Mouse (Mus musculus) embryonic facial prominence, embryonic 10.5 days (tissue): Measurements from ENCODE around the gene Col27a1. TPM values are rescaled to one million over a fixed set of nuclear protein-coding genes. Genes with fewer than 3 reads are reported as not detected.

ENCODE experiments used
- DNase-seq: peaks from one replicate; pipeline ENCODE4 v3.0.0-alpha.2; 2017; ENCODE audit warnings: low spot score
- H3K27ac ChIP-seq: fragments of 300-500 bp; sonication (generic); replicated peaks from 2 replicates; pipeline ENCODE4 v1.5.1; 2016; ENCODE audit warnings: mild to moderate bottlenecking
- H3K27me3 ChIP-seq: fragments of 300-500 bp; sonication (generic); replicated peaks from 2 replicates; pipeline ENCODE4 v1.6.1; 2016; ENCODE audit warnings: low read depth, mild to moderate bottlenecking; ENCODE audit not compliant: poor library complexity, severe bottlenecking
- H3K36me3 ChIP-seq: fragments of 300-500 bp; sonication (generic); replicated peaks from 2 replicates; pipeline ENCODE4 v1.6.1; 2016; ENCODE audit warnings: mild to moderate bottlenecking, moderate library complexity
- H3K4me1 ChIP-seq: fragments of 300-500 bp; sonication (generic); 2 replicates; pipeline ENCODE4 v1.6.1; 2016
- H3K4me3 ChIP-seq: fragments of 300-500 bp; sonication (generic); 2 replicates; pipeline ENCODE4 v1.5.1; 2016; ENCODE audit warnings: mild to moderate bottlenecking, moderate library complexity
- H3K9me3 ChIP-seq: fragments of 300-500 bp; sonication (generic); 2 replicates; pipeline ENCODE4 v1.6.1; 2016; ENCODE audit warnings: mild to moderate bottlenecking
- WGBS: fragments of 180-500 bp; shearing (Covaris S2); methylation state at CpG from one replicate; pipeline ENCODE4 v1.1.7; 2016; 5-methylcytosine and 5-hydroxymethylcytosine counted together
- polyA plus RNA-seq: library from polyadenylated mRNA; unstranded; fragments of >200 nt; fragmentation: Nextera tagmentation; extraction: Ambion mirVana; gene quantifications from 2 replicates; pipeline ENCODE4 v1.2.1, GENCODE M21; 2016

The Col27a1 gene
- polyA plus RNA-seq, 1 experiment from 2014 or later = 5.3 TPM

DNA sequence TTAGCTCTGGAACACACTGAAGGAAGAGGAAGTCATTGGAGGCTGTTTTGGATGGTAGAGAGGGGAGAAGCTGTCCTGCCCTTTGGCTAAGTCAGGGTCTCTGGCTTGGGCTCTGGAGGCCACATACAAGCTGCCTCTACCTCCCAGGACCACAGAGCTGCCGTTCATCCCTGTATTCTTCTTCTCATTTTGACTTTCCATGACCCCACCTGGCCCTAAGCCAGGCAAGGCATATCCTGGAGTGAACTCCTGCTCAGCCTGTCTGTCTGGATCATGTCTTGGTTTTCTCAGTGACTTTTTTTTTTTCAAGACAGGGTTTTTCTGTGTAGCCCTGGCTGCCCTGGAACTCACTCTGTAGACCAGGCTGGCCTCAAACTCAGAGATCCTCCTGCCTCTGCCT is 60.7 kb downstream of the Col27a1 start:
- whole genome bisulfite sequencing = 84% methylated on average over 1 of the region's 1 CpGs
- H3K27me3 ChIP-seq = no peaks in the 10 kb centered on the region
- H3K36me3 ChIP-seq = peaks cover 25% of the 10 kb centered on the region

GRCm38 (mm10) chr4:63275251-63275650 is 61.4 kb downstream of the Col27a1 start:
- H3K36me3 ChIP-seq = peaks cover 25% of the 10 kb centered on the region
- H3K27ac ChIP-seq = no peak overlapping the region
- H3K4me3 ChIP-seq = no peak overlapping the region
- H3K4me1 ChIP-seq = no peaks in the 10 kb centered on the region
- WGBS = 74% methylated on average over 8 of the region's 8 CpGs
- H3K9me3 ChIP-seq = no peaks in the 10 kb centered on the region
- H3K27me3 ChIP-seq = no peaks in the 10 kb centered on the region
- DNase-seq = no peak

More for the DNA sequence above, 60.7 kb downstream of the Col27a1 start:
- Histone ChIP-seq H3K4me1 (no peaks in the 10 kb centered on the region), H3K27ac (no peak overlapping the region), H3K9me3 (no peaks in the 10 kb centered on the region), H3K4me3 (no peak overlapping the region)
- DNase-seq = no peak

GRCm38 (mm10) chr4:63276571-63276970 is 62.8 kb downstream of the Col27a1 start:
- Histone ChIP-seq H3K27ac (no peak overlapping the region; the same call in 1 of the 2 replicates), H3K4me3 (no peak overlapping the region), H3K36me3 (peaks cover 26% of the 10 kb centered on the region), H3K4me1 (0 out of 2 replicates have a peak, but pooled peaks cover 1% of the 10 kb centered on the region), H3K9me3 (no peaks in the 10 kb centered on the region), H3K27me3 (no peaks in the 10 kb centered on the region)
- no peak for DNase-seq
- 95% methylated on average over 1 of the region's 1 CpGs for WGBS

GRCm38 (mm10) chr4:63278821-63279220 is 65.0 kb downstream of the Col27a1 start:
- Histone ChIP-seq H3K4me1 (0 out of 2 replicates have a peak, but pooled peaks cover 3% of the 10 kb centered on the region), H3K36me3 (peaks cover 24% of the 10 kb centered on the region), H3K27me3 (no peaks in the 10 kb centered on the region), H3K9me3 (no peaks in the 10 kb centered on the region), H3K4me3 (no peak overlapping the region), H3K27ac (no peak overlapping the region)
- WGBS = 90% methylated on average over 7 of the region's 7 CpGs
- no peak for DNase-seq

DNA sequence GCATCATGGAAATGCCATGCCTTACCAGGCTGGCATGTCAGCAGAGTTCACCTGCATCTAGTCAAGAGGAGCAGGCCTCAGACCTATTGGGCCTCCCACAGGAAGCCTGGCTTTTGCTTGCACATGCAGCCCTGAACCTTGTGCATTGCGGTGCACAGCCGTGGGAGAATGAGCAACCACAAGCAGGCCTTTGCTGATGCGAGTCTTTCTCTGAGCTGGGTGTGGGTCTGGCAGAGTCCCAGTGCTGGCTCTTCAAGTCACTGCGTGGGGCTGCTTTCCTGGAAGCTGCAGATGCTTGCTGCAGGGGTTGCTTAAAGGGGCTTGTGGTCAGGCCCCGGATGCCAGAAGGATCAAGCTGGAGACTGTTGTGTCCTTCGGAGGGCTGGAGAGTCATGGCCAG is 67.9 kb downstream of the Col27a1 start:
- Histone ChIP-seq H3K4me3 (no peak overlapping the region), H3K27ac (no peak overlapping the region), H3K9me3 (no peaks in the 10 kb centered on the region), H3K4me1 (0 out of 2 replicates have a peak, but pooled peaks cover 3% of the 10 kb centered on the region), H3K36me3 (peaks cover 41% of the 10 kb centered on the region), H3K27me3 (no peaks in the 10 kb centered on the region)
- 87% methylated on average over 6 of the region's 6 CpGs for WGBS
- no peak for DNase-seq

GRCm38 (mm10) chr4:63283319-63283718 is 69.5 kb downstream of the Col27a1 start:
- Histone ChIP-seq H3K4me3 (no peak overlapping the region), H3K27me3 (no peaks in the 10 kb centered on the region), H3K36me3 (peaks cover 41% of the 10 kb centered on the region), H3K4me1 (0 out of 2 replicates have a peak, but pooled peaks cover 3% of the 10 kb centered on the region), H3K9me3 (no peaks in the 10 kb centered on the region), H3K27ac (no peak overlapping the region)
- DNase-seq = no peak
- WGBS = 87% methylated on average over 5 of the region's 5 CpGs

DNA sequence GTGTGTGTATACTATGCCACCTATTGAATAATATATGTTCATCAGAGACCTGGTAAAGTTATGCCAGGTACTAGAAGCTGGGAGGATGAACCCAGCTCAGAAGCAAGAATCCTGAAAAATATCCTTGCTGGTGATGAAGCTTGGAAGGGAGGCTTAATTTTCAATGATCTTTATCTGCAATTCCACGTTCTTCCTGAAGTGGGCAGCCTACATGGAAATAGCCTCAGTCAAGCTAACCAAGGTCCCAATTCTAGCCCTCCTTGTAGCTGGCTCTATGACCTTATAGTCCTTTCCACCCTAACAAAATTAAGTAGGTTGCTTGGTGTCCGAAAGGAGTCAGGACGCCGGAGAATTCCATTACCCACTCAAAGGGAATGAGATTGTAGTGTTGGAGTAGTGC is 72.2 kb downstream of the Col27a1 start:
- Histone ChIP-seq H3K4me3 (no peak overlapping the region), H3K27me3 (no peaks in the 10 kb centered on the region), H3K9me3 (no peaks in the 10 kb centered on the region), H3K4me1 (peaks cover 13% of the 10 kb centered on the region), H3K36me3 (peaks cover 41% of the 10 kb centered on the region), H3K27ac (no peak overlapping the region)
- no peak for DNase-seq
- WGBS = 89% methylated on average over 4 of the region's 4 CpGs

DNA sequence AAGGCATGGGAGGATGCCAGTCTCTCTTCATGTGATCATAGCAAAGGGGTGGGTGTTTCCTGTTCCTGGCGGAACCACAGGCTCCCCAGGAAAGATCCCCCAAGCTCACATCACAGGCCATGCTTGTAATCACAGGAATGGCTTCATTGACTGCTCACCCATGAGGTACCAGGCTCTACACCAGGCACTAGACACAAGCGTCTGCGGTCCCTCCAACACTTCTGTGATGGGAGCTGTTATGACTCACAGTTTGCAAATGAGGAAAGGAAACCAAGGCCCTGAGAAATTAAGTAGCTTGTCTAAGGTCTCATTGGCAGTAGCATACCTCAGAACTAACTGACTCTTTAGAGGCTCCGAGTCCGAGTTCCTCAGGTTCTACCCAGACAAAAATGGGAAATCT is 74.7 kb downstream of the Col27a1 start:
- 94% methylated on average over 5 of the region's 5 CpGs for WGBS
- Histone ChIP-seq H3K4me1 (peaks cover 23% of the 10 kb centered on the region), H3K9me3 (no peaks in the 10 kb centered on the region), H3K36me3 (peaks cover 41% of the 10 kb centered on the region), H3K27me3 (no peaks in the 10 kb centered on the region), H3K27ac (no peak overlapping the region; the same call in 1 of the 2 replicates), H3K4me3 (no peak overlapping the region)
- no peak for DNase-seq

GRCm38 (mm10) chr4:63290081-63290480 is 76.3 kb downstream of the Col27a1 start:
- no peaks in the 10 kb centered on the region for H3K27me3 ChIP-seq
- 90% methylated on average over 2 of the region's 2 CpGs for WGBS
- H3K4me3 ChIP-seq = no peak overlapping the region
- peaks cover 46% of the 10 kb centered on the region for H3K36me3 ChIP-seq
- peaks cover 23% of the 10 kb centered on the region for H3K4me1 ChIP-seq
- no peak for DNase-seq
- peak overlapping the region; percentile 2; the same call in 1 of the 2 replicates for H3K27ac ChIP-seq
- H3K9me3 ChIP-seq = no peaks in the 10 kb centered on the region

- H3K27ac ChIP-seq = peak overlapping the region; percentile 2
- peaks cover 27% of the 10 kb centered on the region for H3K4me1 ChIP-seq
- no peaks in the 10 kb centered on the region for H3K27me3 ChIP-seq
- peaks cover 43% of the 10 kb centered on the region for H3K36me3 ChIP-seq
- DNase-seq = peak; percentile 69
- no peaks in the 10 kb centered on the region for H3K9me3 ChIP-seq
- WGBS = 44% methylated on average over 7 of the region's 7 CpGs
- no peak overlapping the region for H3K4me3 ChIP-seq
Measured at GRCm38 (mm10) chr4:63291075-63291474, 77.3 kb downstream of the Col27a1 start.

- no peaks in the 10 kb centered on the region for H3K9me3 ChIP-seq
- H3K4me1 ChIP-seq = peaks cover 30% of the 10 kb centered on the region
- H3K36me3 ChIP-seq = peaks cover 37% of the 10 kb centered on the region
- DNase-seq = no peak
- no peaks in the 10 kb centered on the region for H3K27me3 ChIP-seq
- no peak overlapping the region for H3K4me3 ChIP-seq
- peak overlapping the region; percentile 2; the same call in 1 of the 2 replicates for H3K27ac ChIP-seq
- 88% methylated on average over 4 of the region's 4 CpGs for WGBS
Measured at GRCm38 (mm10) chr4:63291658-63292057, 77.9 kb downstream of the Col27a1 start.

DNA sequence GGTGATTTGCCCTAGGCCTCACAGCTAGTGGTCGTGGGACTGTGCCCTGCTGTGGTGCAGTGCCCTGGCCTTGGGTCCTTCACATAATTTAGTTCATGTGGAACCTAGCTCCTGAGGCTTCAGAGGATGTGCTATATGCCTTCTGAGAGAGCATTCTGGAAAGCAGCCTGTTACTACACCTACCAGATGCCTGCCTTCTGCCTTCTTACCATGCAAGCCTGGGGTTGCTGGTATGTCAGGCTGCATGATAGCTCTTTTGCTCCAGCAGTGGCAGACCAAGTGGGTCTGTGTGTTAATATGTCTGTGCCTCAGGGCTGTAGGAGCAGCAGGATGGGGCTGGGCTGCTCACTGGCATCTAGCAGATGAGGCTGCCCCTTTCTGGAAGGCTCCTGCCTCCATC is 81.8 kb downstream of the Col27a1 start:
- no peak for DNase-seq
- 75% methylated on average over 1 of the region's 1 CpGs for WGBS
- no peak overlapping the region for H3K4me3 ChIP-seq
- H3K9me3 ChIP-seq = no peaks in the 10 kb centered on the region
- peaks cover 35% of the 10 kb centered on the region for H3K36me3 ChIP-seq
- no peaks in the 10 kb centered on the region for H3K27me3 ChIP-seq
- 0 out of 2 replicates have a peak overlapping the region, but pooled peaks have one; percentile 26 for H3K27ac ChIP-seq
- peaks cover 31% of the 10 kb centered on the region for H3K4me1 ChIP-seq

DNA sequence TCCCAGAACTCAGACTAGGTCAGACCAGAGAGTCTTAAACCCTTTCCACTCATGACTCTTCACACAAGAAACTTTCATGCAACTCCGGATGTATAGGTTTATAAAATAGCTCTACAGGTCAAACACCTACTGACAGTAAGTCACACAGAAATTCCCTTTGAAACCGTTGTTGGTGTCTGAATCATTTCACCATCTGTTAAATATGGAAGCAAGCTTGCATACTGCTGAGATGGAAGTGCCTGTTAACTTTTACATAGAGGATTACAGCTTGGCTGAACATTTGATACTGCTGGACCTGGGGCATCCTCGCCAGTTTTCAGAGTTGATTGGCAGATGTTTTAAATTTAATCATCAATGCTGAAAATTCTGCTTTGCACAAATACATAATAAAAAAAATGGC is 82.5 kb downstream of the Col27a1 start:
- Histone ChIP-seq H3K4me1 (peaks cover 25% of the 10 kb centered on the region), H3K27me3 (no peaks in the 10 kb centered on the region), H3K4me3 (no peak overlapping the region), H3K9me3 (no peaks in the 10 kb centered on the region), H3K27ac (0 out of 2 replicates have a peak overlapping the region, but pooled peaks have one; percentile 26), H3K36me3 (peaks cover 35% of the 10 kb centered on the region)
- no peak for DNase-seq
- 61% methylated on average over 3 of the region's 3 CpGs for WGBS
